Mouse (Mus musculus) adrenal gland, postnatal 0 days (tissue): ENCODE data around the gene Tbc1d21. TPM values are rescaled to one million over a fixed set of nuclear protein-coding genes. Genes with fewer than 3 reads are reported as not detected.

Source experiments
- polyA plus RNA-seq: library from polyadenylated mRNA; unstranded; fragments of >200 nt; fragmentation: Nextera tagmentation; extraction: Ambion mirVana; gene quantifications from 2 replicates; pipeline ENCODE4 v1.2.1, GENCODE M21; 2015

Gene Tbc1d21
- not detected in 2 replicates for polyA plus RNA-seq

DNA sequence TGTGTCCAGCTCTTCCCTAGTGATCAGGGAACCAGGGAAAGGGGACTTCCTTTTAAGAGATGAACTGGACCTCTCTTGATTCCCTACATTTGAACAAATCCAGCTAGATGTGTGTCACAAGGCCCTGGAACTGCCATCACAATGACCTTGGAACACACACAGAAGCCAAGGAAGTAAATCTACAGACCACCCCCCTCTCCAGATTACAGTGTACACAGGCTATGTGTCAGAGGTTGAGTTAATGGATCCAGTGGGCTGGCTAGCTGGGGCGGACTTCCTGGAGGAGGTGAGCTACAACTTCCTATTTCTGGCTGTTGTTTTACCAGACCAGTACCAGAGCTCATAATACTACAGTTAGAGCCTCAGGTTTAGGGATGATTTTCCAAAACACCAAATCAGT lies at the start of gene Tbc1d21:
TSS of gene Tbc1d21 (minus strand) at position 101 of the 400 bp plus-strand sequence.

DNA sequence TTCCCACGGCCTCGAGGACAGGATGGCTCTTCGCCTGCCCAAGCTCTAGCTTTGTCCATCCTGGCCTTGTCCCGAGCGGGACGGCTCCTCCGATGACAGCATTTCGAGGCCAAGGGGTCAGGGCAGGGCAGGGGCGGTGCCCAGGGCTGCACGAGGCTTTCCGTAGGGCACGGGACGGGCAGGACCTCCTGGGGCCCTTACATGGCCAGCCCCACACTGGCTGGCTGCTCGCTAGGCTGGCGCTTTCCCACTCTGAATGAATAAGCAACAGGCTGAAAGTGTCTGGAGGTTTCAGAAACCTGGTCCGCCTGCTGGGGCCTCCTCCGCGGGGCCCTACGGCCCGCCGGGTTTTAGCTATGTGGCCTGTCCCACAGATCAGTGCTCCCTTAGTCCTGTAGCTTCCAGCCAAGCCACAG lies 57.3 kb downstream of the Tbc1d21 start, which contains the start of gene Loxl1:
TSS of gene Loxl1 (minus strand) at position 243 of the 416 bp plus-strand sequence.

Other genes starting within 250 kb of the Tbc1d21 start
- gene Islr, start 166.1 kb downstream of the Tbc1d21 start, polyA plus RNA-seq = 92.3 and 172 TPM in 2 replicates
- gene Islr2, start 166.1 kb downstream of the Tbc1d21 start, polyA plus RNA-seq = 1.4 and 4.7 TPM in 2 replicates
- 7.7 and 11.6 TPM in 2 replicates for gene Pml, start 120.7 kb downstream of the Tbc1d21 start, polyA plus RNA-seq
- 36.8 and 43.0 TPM in 2 replicates for gene Stoml1, start 117.3 kb downstream of the Tbc1d21 start, polyA plus RNA-seq
- gene Loxl1, start 57.3 kb downstream of the Tbc1d21 start, polyA plus RNA-seq = 82.7 and 122 TPM in 2 replicates
- 2.8 and 3.2 TPM in 2 replicates for gene Insyn1, start 118.1 kb upstream of the Tbc1d21 start, polyA plus RNA-seq
- 18.8 and 19.4 TPM in 2 replicates for gene Cd276, start 185.0 kb upstream of the Tbc1d21 start, polyA plus RNA-seq
- gene Nptn, start 211.8 kb upstream of the Tbc1d21 start, polyA plus RNA-seq = 114 and 120 TPM in 2 replicates